Mouse (Mus musculus) CH12.LX (cell line): ENCODE data around the gene Ceacam15. TPM values are rescaled to one million over a fixed set of nuclear protein-coding genes. Genes with fewer than 3 reads are reported as not detected.
"Not testable (repeated sequence)": the region's sequence is repeated elsewhere in the genome, so short reads cannot be mapped to it uniquely, and the experiment has no call there.

Experiments used
- DNase-seq: peaks from one replicate; pipeline ENCODE4 v3.0.0-alpha.2; 2013; ENCODE audit errors: extremely low read depth
- H3K27ac ChIP-seq: 2 replicates; pipeline ENCODE4 v1.5.1; 2012; ENCODE audit warnings: low read depth, mild to moderate bottlenecking, control low read depth, moderate library complexity; ENCODE audit not compliant: insufficient read depth
- H3K27me3 ChIP-seq: replicated peaks from 2 replicates; pipeline ENCODE3; 2012; ENCODE audit warnings: inconsistent platforms
- H3K36me3 ChIP-seq, 2 experiments: replicated peaks in 1 of 2; 2 replicates each; pipeline versions ENCODE3 to v1.6.1; 2012; ENCODE audit warnings: inconsistent platforms in 1 of 2, low read length in 1 of 2, mild to moderate bottlenecking in 1 of 2, mixed read lengths in 1 of 2, moderate library complexity in 1 of 2; ENCODE audit not compliant: control insufficient read depth in 1 of 2, insufficient read depth in 1 of 2
- H3K4me1 ChIP-seq, 2 experiments: 2 replicates each; pipeline ENCODE4 v1.6.1; 2012; ENCODE audit warnings: inconsistent platforms in 1 of 2, moderate library complexity in 1 of 2; ENCODE audit not compliant: insufficient read depth in 2 of 2, control insufficient read depth in 1 of 2
- H3K4me2 ChIP-seq: 2 replicates; pipeline ENCODE4 v1.6.1; 2012; ENCODE audit warnings: low read depth, mild to moderate bottlenecking, control low read depth; ENCODE audit not compliant: poor library complexity, insufficient read depth, severe bottlenecking
- H3K4me3 ChIP-seq, 3 experiments: fragments of 150-350 bp in 1 of 3; sonication (generic) in 1 of 3; replicated peaks in 1 of 3; 2 replicates each; pipeline versions ENCODE3 to v1.5.1; 2011 to 2012; ENCODE audit warnings: low read depth in 2 of 3, low read length in 2 of 3, mild to moderate bottlenecking in 2 of 3, moderate library complexity in 2 of 3, control low read depth in 1 of 3, improper control_type of control experiment in 1 of 3, inconsistent platforms in 1 of 3, mixed read lengths in 1 of 3; ENCODE audit not compliant: poor library complexity in 1 of 3
- H3K79me2 ChIP-seq: replicated peaks from 2 replicates; pipeline ENCODE4 v1.6.1; 2012; ENCODE audit warnings: mild to moderate bottlenecking, moderate library complexity; ENCODE audit not compliant: control insufficient read depth, poor library complexity, insufficient read depth, severe bottlenecking; ENCODE audit errors: extremely low read depth
- H3K9ac ChIP-seq: 2 replicates; pipeline ENCODE4 v1.6.1; 2012; ENCODE audit warnings: low read depth, mild to moderate bottlenecking, control low read depth, moderate library complexity; ENCODE audit not compliant: insufficient read depth
- H3K9me3 ChIP-seq: replicated peaks from 2 replicates; pipeline ENCODE3; 2012; ENCODE audit warnings: low read length, inconsistent platforms, mixed read lengths
- CHD1 ChIP-seq: IDR thresholded peaks from 2 replicates; pipeline ENCODE4 v1.6.1; 2012; ENCODE audit warnings: low read depth, low read length, improper control_type of control experiment, inconsistent platforms
- ELF1 ChIP-seq: IDR thresholded peaks from 2 replicates; pipeline ENCODE4 v1.6.1; 2014; ENCODE audit warnings: low read depth, mild to moderate bottlenecking, inconsistent platforms, low read length, improper control_type of control experiment
- EP300 ChIP-seq: IDR thresholded peaks from 2 replicates; pipeline ENCODE4 v1.6.1; 2011; ENCODE audit warnings: low read length, improper control_type of control experiment
- ETS1 ChIP-seq: conservative IDR thresholded peaks from 2 replicates; pipeline ENCODE4 v1.6.1; 2012; ENCODE audit warnings: low read depth, mild to moderate bottlenecking, inconsistent platforms, low read length, improper control_type of control experiment, moderate library complexity
- JUND ChIP-seq: conservative IDR thresholded peaks from 2 replicates; pipeline ENCODE4 v1.6.1; 2011; ENCODE audit warnings: low read depth, low read length, improper control_type of control experiment
- MAFK ChIP-seq: IDR thresholded peaks from 2 replicates; pipeline ENCODE4 v1.6.1; 2011; ENCODE audit warnings: low read length, improper control_type of control experiment; ENCODE audit not compliant: insufficient replicate concordance
- MAX ChIP-seq: IDR thresholded peaks from 2 replicates; pipeline ENCODE4 v1.6.1; 2011; ENCODE audit warnings: low read length, improper control_type of control experiment
- MXI1 ChIP-seq: IDR thresholded peaks from 2 replicates; pipeline ENCODE4 v1.6.1; 2011; ENCODE audit warnings: mild to moderate bottlenecking, low read depth, low read length, improper control_type of control experiment
- MYC ChIP-seq: IDR thresholded peaks from 2 replicates; pipeline ENCODE4 v1.6.1; 2011; ENCODE audit warnings: low read depth, mild to moderate bottlenecking, improper control_type of control experiment, low read length
- NELFE ChIP-seq: IDR thresholded peaks from 2 replicates; pipeline ENCODE4 v1.6.1; 2011; ENCODE audit warnings: low read depth, low read length, improper control_type of control experiment
- POLR2AphosphoS2 ChIP-seq: IDR thresholded peaks from 2 replicates; pipeline ENCODE4 v1.6.1; 2011; ENCODE audit warnings: low read depth, low read length, improper control_type of control experiment
- RAD21 ChIP-seq: IDR thresholded peaks from 2 replicates; pipeline ENCODE4 v1.6.1; 2011; ENCODE audit warnings: low read depth, mild to moderate bottlenecking, low read length, improper control_type of control experiment, moderate library complexity
- RCOR1 ChIP-seq: conservative IDR thresholded peaks from 2 replicates; pipeline ENCODE4 v1.6.1; 2012; ENCODE audit warnings: low read depth, mild to moderate bottlenecking, inconsistent platforms, low read length, improper control_type of control experiment
- SIN3A ChIP-seq: IDR thresholded peaks from 2 replicates; pipeline ENCODE4 v1.6.1; 2012; ENCODE audit warnings: low read length, improper control_type of control experiment, inconsistent platforms
- TBP ChIP-seq: conservative IDR thresholded peaks from 2 replicates; pipeline ENCODE4 v1.6.1; 2011; ENCODE audit warnings: low read depth, low read length, improper control_type of control experiment
- TCF12 ChIP-seq: IDR thresholded peaks from 2 replicates; pipeline ENCODE4 v1.6.1; 2014; ENCODE audit warnings: low read depth, mild to moderate bottlenecking, inconsistent platforms, low read length, improper control_type of control experiment
- USF1 ChIP-seq: IDR thresholded peaks from 2 replicates; pipeline ENCODE4 v1.6.1; 2014; ENCODE audit warnings: low read depth, mild to moderate bottlenecking, inconsistent platforms, low read length, improper control_type of control experiment
- USF2 ChIP-seq: conservative IDR thresholded peaks from 2 replicates; pipeline ENCODE4 v1.6.1; 2011; ENCODE audit warnings: low read depth, low read length, improper control_type of control experiment
- ZKSCAN1 ChIP-seq: IDR thresholded peaks from 2 replicates; pipeline ENCODE4 v1.6.1; 2012; ENCODE audit warnings: low read depth, inconsistent platforms, low read length, improper control_type of control experiment, borderline replicate concordance
- dilution Hi-C: fragments of 300-500 bp; cut with MboI; formaldehyde crosslinking; loops from 2 replicates; pipeline ENCODE4 v1.14.3; 2020; ENCODE audit warnings: low sequenced_read_pairs; ENCODE audit not compliant: extremely low pct_unique_long_range_greater_than_20kb, extremely low pct_ligation_motif_present
- in situ Hi-C: fragments of 300-500 bp; cut with MboI; formaldehyde crosslinking; loops from 3 replicates; pipeline ENCODE4 v1.14.3; 2019; ENCODE audit warnings: low sequenced_read_pairs, low pct_ligation_motif_present, low pct_unique_long_range_greater_than_20kb, mixed read lengths
- polyA plus RNA-seq: library from polyadenylated mRNA; unstranded; fragments of >175 nt; gene quantifications from 2 replicates; pipeline ENCODE4 v1.2.1, GENCODE M21; 2012; ENCODE audit warnings: low read depth; ENCODE audit not compliant: insufficient read length
- total RNA-seq, 2 experiments: library from RNA; depleted of rRNA; stranded (reverse); fragments of 300-350 nt in 1 of 2; fragments of >200 nt in 1 of 2; gene quantifications; 2 replicates each; pipeline ENCODE4 v1.2.3; 2012 to 2014

The Ceacam15 gene
- total and polyA plus RNA-seq, 3 experiments, result not detected

DNA sequence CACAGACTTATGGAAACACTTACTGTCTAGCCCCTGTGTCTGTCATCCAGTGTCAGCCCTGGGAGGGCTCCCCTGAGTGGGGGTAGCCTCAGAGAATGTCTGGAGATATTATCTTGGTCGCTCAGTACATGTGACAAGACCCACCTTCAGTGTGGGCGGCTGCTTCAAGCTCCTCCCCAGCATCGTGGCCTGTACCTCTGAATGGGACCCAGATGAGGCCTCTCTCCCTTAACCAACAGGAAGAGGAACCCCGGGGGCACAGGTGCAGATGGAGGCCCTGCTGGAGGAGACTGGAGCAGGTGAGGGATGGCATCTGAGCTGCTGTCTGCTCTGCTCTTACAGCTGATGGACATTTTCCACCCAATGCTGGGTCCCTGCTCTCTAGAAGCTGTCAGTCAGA lies 32.4 kb downstream of the Ceacam15 start:
- H3K27ac ChIP-seq, H3K9ac ChIP-seq, H3K4me2 ChIP-seq, DNase-seq, H3K4me3 ChIP-seq, dilution Hi-C loops, in situ Hi-C loops, H3K36me3 ChIP-seq, H3K9me3 ChIP-seq, H3K27me3 ChIP-seq, H3K79me2 ChIP-seq: not testable (repeated sequence)
- H3K4me1 ChIP-seq, result peaks cover 2 to 28% of the 10 kb centered on the region in 2 experiments; a peak in 3 of 4 replicates

DNA sequence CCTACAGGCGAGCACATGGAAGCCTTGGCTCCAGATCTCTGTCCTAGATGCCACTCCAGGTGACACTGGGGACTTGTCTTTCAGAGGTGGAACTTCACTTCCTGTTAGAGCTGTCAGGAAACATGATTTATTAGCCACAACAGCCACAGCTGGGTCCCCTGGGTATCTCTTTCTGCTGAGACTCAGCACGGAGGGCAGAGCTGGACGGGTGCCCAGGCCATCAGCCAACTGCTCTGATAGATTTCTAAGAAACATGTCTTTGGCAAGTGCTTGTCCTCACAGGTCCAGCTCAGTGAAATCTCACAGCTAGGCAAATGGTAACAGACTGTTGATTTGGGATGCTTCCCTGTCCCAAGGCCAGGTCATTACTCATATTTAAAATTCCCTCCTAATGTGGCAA lies 36.5 kb downstream of the Ceacam15 start:
- no peak overlapping the region for H3K27ac ChIP-seq
- TF ChIP-seq POLR2AphosphoS2, result no peak
- TF ChIP-seq TBP, result no peak
- TF ChIP-seq EP300, result 0 out of 2 replicates have a peak, but pooled peaks have one; percentile 33
- no peak for TF ChIP-seq USF1
- 0 out of 2 replicates have a peak, but pooled peaks have one; percentile 10 for TF ChIP-seq ETS1
- TF ChIP-seq ELF1, result peak; percentile 39
- TF ChIP-seq MAX, result 0 out of 2 replicates have a peak, but pooled peaks have one; percentile 15
- no peak for TF ChIP-seq RAD21
- TF ChIP-seq, all 38 proteins: peak for 4
- Histone ChIP-seq H3K36me3 (no peaks in the 10 kb centered on the region), H3K4me1 (peaks cover 2 to 24% of the 10 kb centered on the region in 2 experiments; a peak in 3 of 4 replicates), H3K9me3 (peaks cover 4% of the 10 kb centered on the region), H3K4me2 (no peak overlapping the region), H3K27me3 (no peaks in the 10 kb centered on the region), H3K4me3 (no peak overlapping the region), H3K9ac (no peak overlapping the region), H3K79me2 (no peaks in the 10 kb centered on the region)
- dilution Hi-C loops (no loop called here), in situ Hi-C loops (no loop called here)
- no peak for DNase-seq

DNA sequence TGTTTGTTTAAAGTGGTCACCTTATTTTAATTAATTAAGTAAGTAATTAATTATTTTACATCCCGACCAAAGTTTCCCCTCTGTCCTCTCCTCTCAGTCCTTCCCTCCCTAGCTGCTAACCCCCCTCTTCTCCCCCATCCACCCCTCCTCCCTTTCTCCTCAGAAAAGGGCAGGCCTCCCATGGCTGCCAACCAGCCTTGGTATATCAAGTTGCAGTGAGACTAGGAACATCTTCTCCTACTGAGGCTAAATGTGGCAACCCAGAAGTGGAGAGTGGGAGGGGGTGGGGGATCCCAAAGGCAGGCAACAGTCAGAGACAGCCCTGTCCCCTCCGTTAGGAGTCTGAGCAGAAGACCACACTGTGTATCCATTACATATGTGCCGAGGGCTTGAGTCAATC lies 40.4 kb downstream of the Ceacam15 start:
- Histone ChIP-seq H3K9me3 (peaks cover 2% of the 10 kb centered on the region), H3K9ac (no peak overlapping the region), H3K4me2 (no peak overlapping the region), H3K4me3 (no peak overlapping the region), H3K79me2 (no peaks in the 10 kb centered on the region), H3K4me1 (peaks cover 0 to 29% of the 10 kb centered on the region in 2 experiments), H3K36me3 (no peaks in the 10 kb centered on the region), H3K27me3 (no peaks in the 10 kb centered on the region), H3K27ac (no peak overlapping the region)
- dilution Hi-C loops (no loop called here), in situ Hi-C loops (no loop called here)
- DNase-seq, result no peak
- TF ChIP-seq MXI1 (no peak), MYC (no peak), SIN3A (no peak), JUND (no peak), MAX (no peak), MAFK (no peak), RCOR1 (no peak), ZKSCAN1 (no peak), ETS1 (no peak), NELFE (no peak), CHD1 (no peak), USF2 (no peak), TCF12 (no peak)
